Mouse (Mus musculus) WW6 (cell line): Measurements from ENCODE around the gene Ccdc13.

Source experiments
- DNase-seq: peaks from one replicate; pipeline ENCODE4 v3.0.0-alpha.2; 2013; ENCODE audit warnings: low read depth, low spot score

The Ccdc13 gene

GRCm38 (mm10) chr9:121846526-121847118 lies 7.4 kb upstream of the Ccdc13 start:
- no peak for DNase-seq

- DNase-seq, result no peak
Measured at GRCm38 (mm10) chr9:121842914-121843313, 3.7 kb upstream of the Ccdc13 start.

GRCm38 (mm10) chr9:121839622-121839965 lies 333 bp upstream of the Ccdc13 start:
- no peak for DNase-seq

GRCm38 (mm10) chr9:121838008-121838407 lies 1.3 kb downstream of the Ccdc13 start:
- DNase-seq, result no peak

GRCm38 (mm10) chr9:121833825-121834224 lies 5.4 kb downstream of the Ccdc13 start:
- DNase-seq, result no peak

GRCm38 (mm10) chr9:121830956-121831293 lies 8.3 kb downstream of the Ccdc13 start:
- peak; percentile 40 for DNase-seq

GRCm38 (mm10) chr9:121830243-121830955 lies 8.9 kb downstream of the Ccdc13 start:
- DNase-seq, result no peak

GRCm38 (mm10) chr9:121829270-121829992 lies 9.8 kb downstream of the Ccdc13 start:
- DNase-seq, result no peak

GRCm38 (mm10) chr9:121828314-121828713 lies 10.9 kb downstream of the Ccdc13 start:
- no peak for DNase-seq

GRCm38 (mm10) chr9:121826356-121826755 lies 12.9 kb downstream of the Ccdc13 start:
- DNase-seq, result no peak

GRCm38 (mm10) chr9:121823991-121824390 lies 15.3 kb downstream of the Ccdc13 start:
- DNase-seq, result no peak

- DNase-seq, result no peak
Measured at GRCm38 (mm10) chr9:121823051-121823450, 16.2 kb downstream of the Ccdc13 start.

GRCm38 (mm10) chr9:121822585-121822991 lies 16.7 kb downstream of the Ccdc13 start:
- DNase-seq, result no peak

GRCm38 (mm10) chr9:121820765-121821164 lies 18.5 kb downstream of the Ccdc13 start:
- no peak for DNase-seq

- DNase-seq, result no peak
Measured at GRCm38 (mm10) chr9:121819771-121820471, 19.3 kb downstream of the Ccdc13 start.

GRCm38 (mm10) chr9:121819073-121819770 lies 20.0 kb downstream of the Ccdc13 start:
- DNase-seq, result no peak

- DNase-seq, result no peak
Measured at GRCm38 (mm10) chr9:121815183-121815582, 24.1 kb downstream of the Ccdc13 start.

GRCm38 (mm10) chr9:121810081-121810821 lies 29.0 kb downstream of the Ccdc13 start:
- no peak for DNase-seq

GRCm38 (mm10) chr9:121808511-121808910 lies 30.8 kb downstream of the Ccdc13 start:
- DNase-seq, result no peak

GRCm38 (mm10) chr9:121807947-121808346 lies 31.3 kb downstream of the Ccdc13 start:
- no peak for DNase-seq

GRCm38 (mm10) chr9:121807546-121807945 lies 31.7 kb downstream of the Ccdc13 start:
- DNase-seq, result no peak
